Mouse (Mus musculus) limb, embryonic 14.5 days (tissue): ENCODE results near the gene B4galt3. TPM values are rescaled to one million over a fixed set of nuclear protein-coding genes. Genes with fewer than 3 reads are reported as not detected.

Experiments
- ATAC-seq: fragments of 200-750 bp; cut with Nextera tagmentation; 2 replicates; pipeline ENCODE4 v1.8.0; 2017; ENCODE audit warnings: low read depth, moderate number of reproducible peaks, moderate TSS enrichment; ENCODE audit not compliant: low FRiP score
- DNase-seq: peaks from one replicate; pipeline ENCODE4 v3.0.0-alpha.2; 2015; ENCODE audit warnings: low spot score
- H3K27ac ChIP-seq: fragments of 300-500 bp; sonication (generic); replicated peaks from 2 replicates; pipeline ENCODE4 v1.5.1; 2014; ENCODE audit warnings: low read depth, mild to moderate bottlenecking, low read length, moderate library complexity, mixed read lengths
- H3K27me3 ChIP-seq: fragments of 300-500 bp; sonication (generic); 2 replicates; pipeline ENCODE4 v1.6.1; 2014; ENCODE audit warnings: low read length, mixed read lengths; ENCODE audit not compliant: control insufficient read depth, insufficient read depth
- H3K36me3 ChIP-seq: fragments of 300-500 bp; sonication (generic); 2 replicates; pipeline ENCODE4 v1.6.1; 2014; ENCODE audit warnings: mild to moderate bottlenecking, low read length, moderate library complexity, mixed read lengths; ENCODE audit not compliant: control insufficient read depth, insufficient read depth
- H3K4me1 ChIP-seq: fragments of 300-500 bp; sonication (generic); 2 replicates; pipeline ENCODE4 v1.6.1; 2014; ENCODE audit warnings: antibody characterized with exemption, low read length, mixed read lengths; ENCODE audit not compliant: control insufficient read depth, insufficient read depth
- H3K4me2 ChIP-seq: fragments of 300-500 bp; sonication (generic); replicated peaks from 2 replicates; pipeline ENCODE4 v1.6.1; 2014; ENCODE audit warnings: low read depth, mild to moderate bottlenecking, low read length, moderate library complexity; ENCODE audit not compliant: severe bottlenecking
- H3K4me3 ChIP-seq: fragments of 300-500 bp; sonication (generic); replicated peaks from 2 replicates; pipeline ENCODE4 v1.5.1; 2014; ENCODE audit warnings: low read length
- H3K9ac ChIP-seq: fragments of 300-500 bp; sonication (generic); 2 replicates; pipeline ENCODE4 v1.6.1; 2014; ENCODE audit warnings: mild to moderate bottlenecking, low read depth, low read length, moderate library complexity; ENCODE audit not compliant: severe bottlenecking
- H3K9me3 ChIP-seq: fragments of 300-500 bp; sonication (generic); 2 replicates; pipeline ENCODE4 v1.6.1; 2016; ENCODE audit warnings: low read length; ENCODE audit not compliant: control insufficient read depth
- POLR2A ChIP-seq: fragments of 200-500 bp; IDR thresholded peaks from 2 replicates; pipeline ENCODE4 v1.8.0; 2012; ENCODE audit warnings: inconsistent platforms, mild to moderate bottlenecking, moderate library complexity, borderline replicate concordance; ENCODE audit not compliant: insufficient read depth, insufficient read length; ENCODE audit errors: extremely low read depth
- WGBS: fragments of 180-500 bp; shearing (Covaris S2); extraction: QIAGEN DNeasy Blood & Tissue Kit; methylation state at CpG from one replicate; pipeline ENCODE4 v1.1.7; 2014; 5-methylcytosine and 5-hydroxymethylcytosine counted together
- polyA plus RNA-seq, 2 experiments: library from polyadenylated mRNA; depleted of rRNA in 1 of 2; stranded (reverse) in 1 of 2; unstranded in 1 of 2; fragments of >200 nt; fragmentation: Nextera tagmentation in 1 of 2; extraction: Ambion mirVana in 1 of 2; gene quantifications; 2 replicates each; pipeline versions ENCODE4 v1.2.1 to v1.2.3; 2012 to 2014

B4galt3 gene
- polyA plus RNA-seq, 2 experiments = 68.7 to 87.2 TPM

- Histone ChIP-seq H3K4me2 (peak within 1 kb of the TSS; percentile 70), H3K4me1 (peaks cover 45% of the 10 kb centered on the region), H3K27me3 (no peaks in the 10 kb centered on the region), H3K27ac (peak within 1 kb of the TSS; percentile 94), H3K9ac (peak within 1 kb of the TSS; percentile 52), H3K4me3 (peak within 1 kb of the TSS; percentile 39), H3K9me3 (no peaks in the 10 kb centered on the region), H3K36me3 (peaks cover 14% of the 10 kb centered on the region)
- WGBS = 20% methylated on average over 5 of the region's 5 CpGs
- no peak for ATAC-seq
- no peak for TF ChIP-seq POLR2A
- DNase-seq = peak; percentile 82
These were observed 20.1 kb upstream of the B4galt3 start, which contains the start of gene Adamts4 for GRCm38 (mm10) chr1:171249913-171250600. TSS of gene Adamts4 (plus strand) at chr1:171250421.

- 14% methylated on average over 23 of the region's 26 CpGs for WGBS
- Histone ChIP-seq H3K9me3 (no peaks in the 10 kb centered on the region), H3K27ac (peak within 1 kb of the TSS; percentile 94), H3K36me3 (peaks cover 14% of the 10 kb centered on the region; the same call in 1 of the 2 replicates), H3K4me1 (peaks cover 45% of the 10 kb centered on the region), H3K27me3 (no peaks in the 10 kb centered on the region), H3K9ac (peak within 1 kb of the TSS; percentile 52), H3K4me2 (peak within 1 kb of the TSS; percentile 70), H3K4me3 (peak within 1 kb of the TSS; percentile 39)
- ATAC-seq (0 out of 2 replicates have a peak, but pooled peaks have one; percentile 2), DNase-seq (peak; percentile 46)
- no peak for TF ChIP-seq POLR2A
These were observed 19.2 kb upstream of the B4galt3 start, which contains the start of gene Ndufs2 for GRCm38 (mm10) chr1:171250680-171251593. TSS of gene Ndufs2 (minus strand) at chr1:171251388.

GRCm38 (mm10) chr1:171251594-171252324 is 18.4 kb upstream of the B4galt3 start:
- no peak for TF ChIP-seq POLR2A
- Histone ChIP-seq H3K9me3 (no peaks in the 10 kb centered on the region), H3K4me3 (peak overlapping the region; percentile 39), H3K9ac (peak overlapping the region; percentile 52), H3K27ac (peak overlapping the region; percentile 94), H3K4me2 (peak overlapping the region; percentile 70), H3K36me3 (peaks cover 21% of the 10 kb centered on the region; the same call in 1 of the 2 replicates), H3K4me1 (peaks cover 40% of the 10 kb centered on the region), H3K27me3 (no peaks in the 10 kb centered on the region)
- WGBS = 2% methylated on average over 13 of the region's 13 CpGs
- DNase-seq (peak; percentile 77), ATAC-seq (peak; percentile 51)

- H3K9ac ChIP-seq = peak overlapping the region; percentile 52
These were observed 17.7 kb upstream of the B4galt3 start for GRCm38 (mm10) chr1:171252415-171252814.

More at GRCm38 (mm10) chr1:171252415-171252814, 17.7 kb upstream of the B4galt3 start:
- H3K27me3 ChIP-seq = no peaks in the 10 kb centered on the region
- peak overlapping the region; percentile 94 for H3K27ac ChIP-seq
- H3K9me3 ChIP-seq = no peaks in the 10 kb centered on the region
- peak overlapping the region; percentile 39 for H3K4me3 ChIP-seq
- DNase-seq (peak; percentile 30), ATAC-seq (peak; percentile 4)
- no peak for TF ChIP-seq POLR2A
- peak overlapping the region; percentile 70 for H3K4me2 ChIP-seq
- peaks cover 23% of the 10 kb centered on the region for H3K36me3 ChIP-seq
- H3K4me1 ChIP-seq = peaks cover 40% of the 10 kb centered on the region
- 37% methylated on average over 17 of the region's 17 CpGs for WGBS
